Mouse (Mus musculus): Measurements from ENCODE around the gene Krt82.
"Not testable (repeated sequence)": the region's sequence is repeated elsewhere in the genome, so short reads cannot be mapped to it uniquely, and the experiment has no call there.

- not testable (repeated sequence) for TF ChIP-seq CTCF (IDR thresholded peaks at IDR 0.05; ENCODE audit: insufficient read depth, low read length); POLR2A (IDR thresholded peaks at IDR 0.05; ENCODE audit: borderline replicate concordance, extremely low read depth, low read depth, low read length)
These were observed 33.3 kb downstream of the Krt82 start, which contains the start of gene Gm49425 for GRCm38 (mm10) chr15:101517161-101517560.
